Mouse (Mus musculus) layer of hippocampus, adult 18-20 months (tissue): Measurements from ENCODE around the gene Chkb. TPM values are rescaled to one million over a fixed set of nuclear protein-coding genes. Genes with fewer than 3 reads are reported as not detected.

ENCODE experiments used
- DNase-seq, 2 experiments: peaks; one replicate each; pipeline ENCODE4 v3.0.0; 2022; ENCODE audit warnings: low spot score in 2 of 2
- total RNA-seq, 2 experiments: library from RNA; stranded (reverse); gene quantifications; 2 replicates each; pipeline ENCODE4 v1.2.3; 2021

Chkb gene
- total RNA-seq, 2 experiments from 2014 or later: 40.5 to 41.1 TPM

DNA sequence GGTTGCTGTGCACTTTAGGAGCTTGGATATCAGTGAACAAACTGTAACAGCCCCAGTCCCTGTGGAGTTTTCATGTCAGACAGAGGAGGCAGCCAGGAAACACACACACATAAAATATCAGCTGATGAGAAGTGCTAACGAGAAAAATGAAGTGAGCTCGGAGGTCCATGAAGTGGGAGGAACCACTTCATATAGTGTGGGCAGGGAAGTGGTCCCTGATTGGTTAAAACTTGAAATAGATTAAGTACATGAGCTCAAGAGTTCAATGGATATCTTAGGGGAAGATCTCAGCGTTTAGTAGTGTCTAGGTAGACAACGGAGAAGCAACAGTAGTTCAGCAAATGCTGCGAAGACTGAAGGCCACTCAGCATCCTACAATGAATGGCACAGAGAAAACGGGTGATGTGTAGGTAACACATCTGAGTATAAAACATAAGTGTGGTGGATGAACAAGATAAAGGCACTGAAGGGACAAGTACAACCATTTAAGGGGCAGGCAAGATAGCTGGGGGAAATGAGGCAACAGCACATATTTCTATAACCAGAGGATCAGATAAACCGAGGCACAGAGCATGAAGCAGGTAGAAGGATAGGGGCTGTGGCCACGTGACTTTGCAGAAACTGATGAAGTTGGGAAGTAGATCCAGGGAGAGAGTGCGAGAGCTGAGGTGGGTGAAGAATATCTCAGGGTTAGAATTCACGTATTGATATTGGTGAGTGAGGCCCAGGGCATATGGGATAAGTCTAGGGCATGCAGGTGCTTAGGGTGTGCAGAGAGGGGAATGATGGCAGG is 24.7 kb downstream of the Chkb start:
- no peak for DNase-seq

DNA sequence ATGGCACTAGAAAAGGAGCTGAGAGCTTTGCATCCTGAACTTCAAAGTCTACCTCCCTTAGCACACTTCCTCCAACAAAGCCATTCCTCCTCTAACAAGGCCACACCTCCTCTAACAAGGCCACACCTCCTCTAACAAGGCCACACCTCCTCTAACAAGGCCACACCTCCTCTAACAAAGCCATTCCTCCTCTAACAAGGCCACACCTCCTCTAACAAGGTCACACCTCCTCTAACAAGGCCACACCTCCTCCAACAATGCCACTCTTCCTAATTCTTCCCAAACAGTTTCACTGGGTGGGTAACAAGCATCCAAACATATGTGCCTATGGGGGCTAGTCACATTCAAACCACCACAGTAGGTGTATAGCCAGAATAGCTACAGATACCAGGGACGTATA is 27.2 kb downstream of the Chkb start:
- no peak for DNase-seq

DNA sequence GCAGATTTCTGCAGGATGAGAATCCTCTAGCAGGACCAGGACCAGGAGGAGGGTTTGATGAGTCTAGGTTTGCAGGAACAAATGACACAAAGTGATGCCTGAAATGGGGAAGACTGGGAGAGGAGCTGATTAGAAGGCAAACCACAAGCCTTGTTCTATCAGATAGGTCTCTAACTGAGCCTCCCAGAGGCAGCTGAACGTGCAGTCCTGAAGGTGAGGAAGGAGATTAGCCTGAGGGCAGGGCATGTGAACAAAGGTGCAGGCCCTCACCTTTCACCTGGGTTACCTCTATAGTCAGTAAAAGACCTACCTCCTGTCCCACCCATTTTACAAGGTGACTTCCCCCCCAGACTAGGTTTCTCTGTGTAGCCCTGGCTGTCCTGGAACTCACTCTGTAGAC is 30.0 kb downstream of the Chkb start:
- no peak for DNase-seq

DNA sequence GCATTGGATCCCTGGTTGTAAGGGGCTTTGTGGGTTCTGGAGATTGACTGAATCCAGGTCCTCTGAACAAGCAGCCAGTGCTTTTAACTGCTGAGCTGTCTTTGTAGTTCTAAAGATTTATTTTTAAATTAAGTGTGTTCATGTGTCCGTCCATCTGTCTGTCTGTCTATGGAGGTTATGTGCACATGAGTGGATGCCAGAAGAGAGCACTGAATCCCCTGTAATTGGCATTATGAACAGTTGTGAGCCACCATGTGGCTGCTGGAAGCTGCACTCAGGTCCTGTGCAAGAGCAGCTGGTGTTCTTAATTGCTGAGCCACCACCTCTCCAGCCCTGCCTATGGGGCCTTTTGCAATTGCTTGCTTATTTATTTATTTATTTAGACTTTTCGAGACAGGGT is 31.6 kb downstream of the Chkb start:
- DNase-seq: no peak

DNA sequence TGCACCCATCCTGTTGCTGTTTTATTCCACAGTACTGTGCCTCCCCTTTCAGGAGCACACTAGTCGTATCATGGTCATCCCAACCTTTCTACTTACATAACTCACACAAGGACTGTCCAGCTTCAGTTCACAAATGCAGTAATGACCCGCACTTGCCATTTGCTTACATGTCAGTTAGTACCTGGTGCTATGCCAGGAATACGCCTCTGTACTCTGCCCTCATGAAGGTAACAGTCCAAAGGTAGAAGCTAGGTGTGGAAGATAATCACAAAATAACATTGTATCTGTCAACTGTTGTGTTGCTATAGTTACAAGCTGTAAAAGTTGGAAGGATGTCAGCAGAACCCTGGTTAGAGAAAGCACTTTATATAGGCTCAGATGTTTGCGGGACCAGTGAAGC is 32.8 kb downstream of the Chkb start:
- no peak for DNase-seq

DNA sequence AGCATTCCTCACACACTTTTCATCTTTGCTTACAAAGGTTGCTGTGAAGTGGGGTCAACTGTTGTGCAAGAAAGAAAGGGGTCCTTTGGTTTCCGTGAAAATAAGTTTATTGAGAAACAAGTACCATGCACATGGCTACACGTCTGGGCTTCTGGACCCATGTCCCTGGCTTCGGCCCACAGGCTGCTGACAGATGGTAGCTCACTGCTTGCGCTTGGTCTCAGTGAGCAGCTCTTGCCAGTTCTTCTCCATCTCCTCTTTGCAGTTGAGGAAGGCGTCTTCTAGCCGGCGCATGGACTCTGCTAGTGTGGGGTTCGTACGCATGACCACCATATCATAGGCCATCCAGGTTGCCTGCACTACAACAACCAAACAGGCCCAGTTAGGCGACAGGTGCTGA is 39.6 kb downstream of the Chkb start:
- DNase-seq: no peak

DNA sequence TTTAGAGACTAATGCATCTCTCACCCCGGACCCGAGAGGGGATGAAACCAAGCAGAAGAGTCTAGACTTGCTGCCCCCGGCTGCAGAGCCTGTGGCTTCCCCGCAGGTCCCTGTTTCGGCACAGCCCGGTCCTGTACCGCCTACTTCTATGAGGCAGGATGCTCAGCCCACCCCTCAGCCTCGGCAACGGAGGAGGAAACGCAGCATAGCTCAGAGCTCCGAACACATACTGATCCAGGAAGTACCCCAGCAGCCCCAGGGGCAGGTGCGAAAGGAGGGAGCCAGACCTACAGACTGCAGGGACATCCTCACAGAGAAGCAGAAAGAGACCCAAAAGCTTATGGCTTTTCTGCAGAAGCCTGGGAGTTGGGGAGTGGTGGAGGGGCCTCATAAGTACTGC is 42.6 kb downstream of the Chkb start:
- no peak for DNase-seq

DNA sequence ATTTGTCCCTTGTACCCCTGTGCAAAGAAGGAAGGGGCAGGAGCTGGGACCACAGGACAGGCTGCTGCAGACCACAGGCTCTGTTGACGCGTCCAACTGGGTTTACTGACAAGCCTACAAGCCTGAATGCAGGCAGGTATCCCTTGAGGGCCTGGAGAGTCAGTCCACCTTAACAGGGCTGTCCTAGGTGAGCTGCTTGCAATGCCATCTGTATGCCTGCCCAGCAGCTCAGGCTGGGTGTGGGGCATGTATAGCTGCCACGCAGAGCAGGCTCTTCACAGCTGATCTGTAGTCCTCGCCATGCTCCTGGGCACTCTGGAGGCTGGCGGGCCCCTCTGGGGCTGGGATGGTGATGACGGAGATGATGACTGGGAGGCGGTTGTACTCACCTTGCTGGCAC is 45.1 kb downstream of the Chkb start, which contains the start of gene Klhdc7b:
Klhdc7b (plus strand) TSS at position 301 of the 400 bp plus-strand sequence.
- DNase-seq: no peak

DNA sequence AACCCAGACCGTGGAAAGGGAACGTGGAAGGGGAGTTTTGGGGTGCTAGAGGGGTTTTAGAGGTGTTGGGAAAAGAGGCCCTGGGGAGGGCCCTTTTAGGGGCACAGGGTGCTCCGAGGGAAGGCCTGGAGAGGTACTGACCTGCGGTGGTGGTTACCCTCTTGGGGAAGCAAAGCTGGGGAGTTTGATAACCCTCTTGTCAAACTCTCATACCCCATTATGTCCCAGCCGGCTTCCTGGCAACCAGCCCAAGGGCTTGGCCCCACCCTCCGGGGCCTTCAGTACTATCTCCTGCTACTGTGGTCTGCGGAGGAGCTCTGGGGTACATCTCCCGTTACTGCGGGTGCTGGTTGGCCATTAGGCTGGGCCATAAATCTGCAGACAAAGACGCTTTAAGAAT is 50.3 kb downstream of the Chkb start:
- no peak for DNase-seq

DNA sequence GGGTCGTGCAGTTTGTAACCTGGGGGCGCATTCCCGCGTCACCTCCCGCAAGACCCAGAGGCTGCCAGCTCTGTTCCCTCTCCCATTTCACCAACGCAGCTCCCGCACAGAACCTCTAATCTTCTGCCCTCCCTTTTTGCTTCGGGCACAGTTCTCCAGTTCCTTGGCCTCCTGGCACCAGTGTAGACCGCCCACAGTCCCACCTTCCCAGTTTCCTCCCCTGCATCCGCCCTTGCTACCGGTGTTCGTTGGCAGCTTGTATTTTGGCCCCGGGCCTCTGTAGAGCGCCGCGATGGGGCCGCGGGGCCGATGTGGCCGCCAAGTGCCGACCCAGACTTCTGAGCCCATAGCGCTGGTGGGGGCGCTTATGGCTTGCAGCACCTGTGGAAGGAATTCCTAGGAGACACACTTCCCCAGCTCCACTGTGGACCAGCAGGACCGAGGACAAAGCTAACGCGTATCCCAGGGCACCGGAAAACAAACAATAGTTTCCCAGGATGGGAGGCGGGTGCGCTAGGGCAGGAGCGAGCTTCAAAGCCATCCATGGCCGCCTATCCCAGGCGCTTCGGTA is 50.8 kb downstream of the Chkb start, which contains the start of gene Odf3b:
Odf3b (minus strand) TSS at position 452 of the 571 bp plus-strand sequence.
- DNase-seq: no peak

DNA sequence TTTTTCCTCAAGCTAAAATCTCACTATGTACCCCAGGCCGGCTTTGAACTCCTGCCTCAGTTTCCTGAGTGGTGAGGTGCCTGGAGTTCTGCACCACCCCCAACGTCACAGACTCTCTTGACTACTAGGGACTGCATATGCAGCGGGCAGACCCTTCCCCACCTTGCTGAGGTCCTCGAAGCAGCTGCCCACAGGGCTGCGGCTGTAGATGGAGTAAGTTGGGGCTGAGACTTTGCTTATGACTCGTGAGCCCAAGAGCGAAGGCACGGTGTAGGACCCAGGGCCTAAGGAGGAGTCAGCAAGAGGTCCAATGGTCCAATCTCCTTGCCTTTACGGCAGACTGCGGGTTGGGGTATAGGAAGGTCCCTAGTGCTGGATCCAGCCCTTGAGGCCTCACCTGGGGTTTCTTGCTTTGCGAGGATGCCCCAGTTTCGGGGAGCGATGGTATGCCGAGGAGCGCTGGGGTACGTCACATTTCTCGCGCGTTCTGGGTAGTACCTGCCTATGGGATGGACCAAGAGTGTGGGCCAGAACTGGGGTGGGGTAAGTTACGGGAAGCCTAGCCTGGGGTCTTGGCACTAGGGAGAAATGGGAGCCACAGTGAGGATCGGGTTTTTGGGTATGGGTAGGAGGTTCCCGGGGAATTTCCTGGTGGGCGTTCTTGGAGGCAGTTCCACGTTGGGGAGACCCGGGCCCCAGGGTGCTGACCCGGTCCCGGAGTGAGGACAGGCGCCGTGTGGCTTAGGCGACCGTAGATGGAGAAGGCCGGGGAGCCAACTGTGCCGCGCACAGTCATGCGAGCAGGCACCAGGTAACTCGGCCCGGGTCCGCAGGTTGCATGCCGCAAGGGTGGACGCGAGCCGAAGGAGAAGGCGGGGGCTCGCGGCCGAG is 51.5 kb downstream of the Chkb start:
- no peak for DNase-seq

DNA sequence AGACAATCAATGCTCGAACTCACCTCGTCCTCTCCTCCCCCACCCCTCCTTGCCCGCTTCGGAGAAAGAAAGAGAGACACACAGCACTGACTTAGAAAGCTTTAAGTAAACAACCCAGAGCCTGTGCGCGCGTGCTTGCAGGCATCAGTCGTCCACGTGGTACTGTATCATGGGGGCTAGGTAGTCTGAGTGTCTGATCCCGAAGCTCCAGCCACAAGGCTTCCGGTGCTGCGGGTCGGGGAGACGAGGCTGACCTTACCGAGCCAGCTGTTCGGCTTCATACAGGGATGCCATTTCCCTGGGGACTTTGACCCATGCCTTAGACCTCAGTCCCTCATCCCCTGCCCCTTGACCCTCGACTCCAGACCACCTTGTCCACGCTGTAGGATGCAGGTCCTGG is 52.3 kb downstream of the Chkb start:
- no peak for DNase-seq

DNA sequence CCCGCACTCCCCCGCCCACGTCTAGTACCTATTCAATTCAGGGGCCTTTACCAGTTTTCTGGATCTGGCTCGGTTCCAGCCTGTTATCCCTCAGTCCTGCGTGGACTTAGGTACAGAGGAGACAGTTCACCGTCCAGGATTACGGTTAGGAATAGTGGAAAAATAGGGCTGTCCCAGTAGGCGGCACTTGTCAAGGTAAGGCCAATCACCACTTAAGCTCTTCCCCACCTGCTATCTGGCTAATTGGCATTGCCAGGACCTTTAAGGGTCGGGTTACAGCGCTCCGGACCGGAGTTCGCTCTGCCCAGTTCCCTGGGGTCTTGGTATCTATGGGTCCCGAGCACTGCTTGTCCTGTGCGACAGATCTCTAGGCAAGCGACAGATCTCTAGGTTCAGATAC is 52.8 kb downstream of the Chkb start, which contains the start of gene Tymp:
Tymp (minus strand) TSS at position 83 of the 400 bp plus-strand sequence.
- DNase-seq: no peak

Other genes with a start within 250 kb of the Chkb start
- 10 to 100 TPM; 46.4 to 55.0 TPM for gene Plxnb2, start 249.1 kb downstream of the Chkb start, total RNA-seq
- 10 to 100 TPM; 34.8 to 39.1 TPM for gene Dennd6b, start 233.4 kb downstream of the Chkb start, total RNA-seq
- gene Ppp6r2, start 218.4 kb downstream of the Chkb start, total RNA-seq: 100 to 1,000 TPM; 157 to 166 TPM
- gene Sbf1, start 114.6 kb downstream of the Chkb start, total RNA-seq: 100 to 1,000 TPM; 304 to 307 TPM
- not detected for gene Adm2, start 107.2 kb downstream of the Chkb start, total RNA-seq
- gene Miox, start 95.5 kb downstream of the Chkb start, total RNA-seq: not detected
- 10 to 100 TPM; 16.6 to 18.6 TPM for gene Lmf2, start 74.2 kb downstream of the Chkb start, total RNA-seq
- gene Ncaph2, start 74.2 kb downstream of the Chkb start, total RNA-seq: 100 to 1,000 TPM; 101 to 103 TPM
- 10 to 100 TPM; 28.1 to 34.0 TPM for gene Sco2, start 56.1 kb downstream of the Chkb start, total RNA-seq
- 1 to 10 TPM; 1.4 to 1.5 TPM for gene Tymp, start 52.9 kb downstream of the Chkb start, total RNA-seq
- 1 to 10 TPM; 3.2 to 4.3 TPM for gene Odf3b, start 50.6 kb downstream of the Chkb start, total RNA-seq
- gene Klhdc7b, start 45.0 kb downstream of the Chkb start, total RNA-seq: under 1 TPM; 0.32 to 0.51 TPM
- gene Syce3, start 19.4 kb downstream of the Chkb start, total RNA-seq: not detected
- gene Cpt1b, start 4.0 kb downstream of the Chkb start, total RNA-seq: 1 to 10 TPM; 1.2 to 2.2 TPM
- 1 to 10 TPM; 2.2 to 3.4 TPM for gene C730034F03Rik, start 319 bp downstream of the Chkb start, total RNA-seq
- gene Gm44502, start 212 bp downstream of the Chkb start, total RNA-seq: under 1 TPM in 1 of 2 experiments, not detected in 1; 0.42 TPM
- 100 to 1,000 TPM; 266 to 269 TPM for gene Mapk8ip2, start 24.0 kb upstream of the Chkb start, total RNA-seq
- 10 to 100 TPM; 28.1 to 29.6 TPM for gene Arsa, start 47.5 kb upstream of the Chkb start, total RNA-seq
- gene Shank3, start 69.7 kb upstream of the Chkb start, total RNA-seq: 100 to 1,000 TPM; 232 to 243 TPM
- 1 to 10 TPM in 1 of 2 experiments, under 1 TPM in 1; 0.66 to 1.0 TPM for gene Acr, start 138.4 kb upstream of the Chkb start, total RNA-seq
- gene Rabl2, start 162.0 kb upstream of the Chkb start, total RNA-seq: 10 to 100 TPM; 25.9 to 28.6 TPM